Comparison of ENCODE assay signal across 8 mouse cellular contexts in the genomic region with DNA sequence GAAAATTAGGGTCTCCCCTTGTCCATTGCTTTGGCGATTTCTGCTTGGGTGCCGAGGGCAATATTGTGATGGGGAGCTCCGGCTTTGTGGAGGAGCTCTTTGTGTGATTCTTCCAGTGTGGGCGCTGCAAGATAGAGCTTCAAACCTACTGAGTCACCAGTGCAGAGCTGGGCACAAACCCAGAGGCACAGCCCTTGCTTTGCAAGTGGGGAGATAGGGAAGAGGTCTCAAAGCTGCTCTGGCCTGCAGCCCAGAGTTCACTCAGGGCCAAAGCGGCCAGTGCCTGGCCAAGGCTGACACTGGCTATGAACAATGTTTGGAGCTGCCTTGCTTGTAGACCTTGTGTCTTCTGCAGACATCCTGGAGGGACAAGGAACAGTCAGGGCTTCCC. TPM values are rescaled to one million over a fixed set of nuclear protein-coding genes. Genes with fewer than 3 reads are reported as not detected.
DNase-seq lines count a peak whose midpoint lies in the region; TF ChIP-seq lines count a peak whose summit lies in the region.

No protein-coding gene starts in this region.

- H3K27ac ChIP-seq in heart, embryonic 10.5 days: no peak overlapping the region
- peak overlapping the region; percentile 49 for H3K27ac ChIP-seq in heart, adult 2 months

- H3K36me3 ChIP-seq in heart, embryonic 10.5 days: no peaks in the 10 kb centered on the region
- peaks cover 11% of the 10 kb centered on the region for H3K36me3 ChIP-seq in heart, adult 2 months (ENCODE audit: control insufficient read depth, insufficient read depth, low read length)

- H3K27me3 ChIP-seq in heart, embryonic 10.5 days (ENCODE audit: insufficient read depth, poor library complexity, severe bottlenecking): peaks cover 3% of the 10 kb centered on the region; the same call in 1 of the 2 replicates
- H3K27me3 ChIP-seq in heart, adult 2 months (ENCODE audit: control insufficient read depth, insufficient read depth, low read length): no peaks in the 10 kb centered on the region

- H3K4me1 ChIP-seq in heart, embryonic 10.5 days: no peaks in the 10 kb centered on the region
- H3K4me1 ChIP-seq in heart, adult 2 months (ENCODE audit: control insufficient read depth, insufficient read depth, low read length): peaks cover 7% of the 10 kb centered on the region

- H3K79me2 ChIP-seq in heart, adult 2 months (replicated peaks; ENCODE audit: control insufficient read depth, insufficient read depth, low read length): no peaks in the 10 kb centered on the region

- no peak for TF ChIP-seq POLR2A in heart, adult 2 months (IDR thresholded peaks at IDR 0.05; ENCODE audit: insufficient read depth, low read depth, low read length)

- no peak overlapping the region for H3K9ac ChIP-seq in heart, adult 2 months (ENCODE audit: low read depth, low read length)

- no peak overlapping the region for H3K4me3 ChIP-seq in heart, embryonic 10.5 days
- H3K4me3 ChIP-seq in heart, adult 2 months: no peak overlapping the region

- no peaks in the 10 kb centered on the region for H3K9me3 ChIP-seq in heart, embryonic 10.5 days

- DNase-seq in heart, adult 11 months: peak; percentile 99
- no peak for DNase-seq in heart, embryonic 10.5 days (ENCODE audit: low spot score)
- peak; percentile 79 for DNase-seq in cerebellum, adult 9-10 months
- peak; percentile 88 to 91 for DNase-seq in heart, adult 2 months
- DNase-seq in left cerebral cortex, postnatal 10 days (ENCODE audit: extremely low spot score in 1 of 2, low spot score in 2 of 2): peak; percentile 46 to 56
- DNase-seq in right cerebral cortex, postnatal 14 days: peak; percentile 46
- no peak for DNase-seq in thymus, postnatal 4 days
- no peak for DNase-seq in B cell, adult 2 months

- 78% methylated on average over 5 of the region's 5 CpGs for WGBS in heart, embryonic 10.5 days
- 34% methylated on average over 5 of the region's 5 CpGs for WGBS in heart, adult 2 months

- TF ChIP-seq EP300 in heart, adult 2 months (IDR thresholded peaks at IDR 0.05; ENCODE audit: insufficient read depth, low read depth, low read length): peak; percentile 84

- no peak for TF ChIP-seq CTCF in heart, adult 2 months (IDR thresholded peaks at IDR 0.05)

- intact Hi-C loops in heart, adult 2 months (cut with DNase I): loop anchor here (5.0 kb wide), 1 partner anchor 42 kb away; no protein-coding TSS in a partner anchor
- intact Hi-C loops in left cerebral cortex, postnatal 10 days (cut with DNase I): loop anchor here (10.0 kb wide), 1 partner anchor 59 kb away; no protein-coding TSS in a partner anchor

RNA-seq across cellular contexts. Expression of gene Cd34, which starts 52.9 kb away (rescaled TPM):
- polyA plus RNA-seq in heart, embryonic 10.5 days (2016; fragmentation: Nextera tagmentation; extraction: Ambion mirVana): 59.9 and 62.6 TPM in 2 replicates
- 10 to 100 TPM; 73.6 to 92.6 TPM for total RNA-seq in heart, adult 2 months (2021)
- 86.5 and 172 TPM in 2 replicates for polyA plus RNA-seq in heart, adult 2 months (2012; rRNA removed)
- total RNA-seq in left cerebral cortex, postnatal 10 days (2021): 10 to 100 TPM; 29.1 to 29.2 TPM

Comparison
In these comparisons a context has a peak if more than half of its experiments do, and no peak if none do; other contexts are left out.
1. DNase-seq: peak in heart, adult 11 months (single experiment), cerebellum, adult 9-10 months (single experiment), heart, adult 2 months (2 of 2), left cerebral cortex, postnatal 10 days (2 of 2) and right cerebral cortex, postnatal 14 days (single experiment); none in heart, embryonic 10.5 days (single experiment), thymus, postnatal 4 days (single experiment) and B cell, adult 2 months (0 of 2).